Mouse (Mus musculus) gastrocnemius, postnatal 25 days (tissue): ENCODE results near the gene Ss18l2. TPM values are rescaled to one million over a fixed set of nuclear protein-coding genes. Genes with fewer than 3 reads are reported as not detected.
A peak's percentile ranks its signal among the peaks of the same experiment; 100 is the strongest.

Experiments
- DNase-seq: peaks from one replicate; pipeline ENCODE4 v3.0.0; 2022
- long read RNA-seq, 2 experiments: library from polyadenylated mRNA; stranded (forward); transcript quantifications; one replicate each; pipeline ENCODE4 v2.0.0; 2021
- total RNA-seq, 2 experiments: library from RNA; stranded (reverse); gene quantifications; 1 replicate in 1 of 2; 2 replicates in 1 of 2; pipeline ENCODE4 v1.2.3; 2021

Gene Ss18l2
- 100 to 1,000 TPM; 104 to 105 TPM for total RNA-seq
- long read RNA-seq, experiment 1, transcript Ss18l2-203 (2 exons, 1,175 nt): minor isoform, 78 of 627 reads
- long read RNA-seq, experiment 1, transcript Ss18l2-201 (3 exons, 577 nt): minor isoform, 259 of 627 reads
- long read RNA-seq, experiment 1, transcript Ss18l2-204 (3 exons, 315 nt): minor isoform, 6 of 627 reads
- long read RNA-seq, experiment 1, transcript Ss18l2-207 (1 exons, 2,354 nt): major isoform, 275 of 627 reads
- long read RNA-seq, experiment 1, partial matches to known transcripts: 0 of 627 reads
- long read RNA-seq, experiment 1, other reads (novel, unspliced or antisense): 6 of 627 reads
- long read RNA-seq, experiment 2, transcript Ss18l2-201 (3 exons, 577 nt): major isoform, 175 of 381 reads
- long read RNA-seq, experiment 2, transcript Ss18l2-207 (1 exons, 2,354 nt): minor isoform, 156 of 381 reads
- long read RNA-seq, experiment 2, transcript Ss18l2-203 (2 exons, 1,175 nt): minor isoform, 40 of 381 reads
- long read RNA-seq, experiment 2, partial matches to known transcripts: 1 of 381 reads
- long read RNA-seq, experiment 2, other reads (novel, unspliced or antisense): 5 of 381 reads

GRCm38 (mm10) chr9:121709898-121710583 lies at the start of gene Ss18l2:
Ss18l2 (plus strand) TSS chr9:121710329.
- DNase-seq: peak; percentile 98

- DNase-seq: no peak
Measured at GRCm38 (mm10) chr9:121663467-121663866, 46.7 kb upstream of the Ss18l2 start.

GRCm38 (mm10) chr9:121664104-121664503 lies 46.0 kb upstream of the Ss18l2 start:
- DNase-seq: no peak

- no peak for DNase-seq
Measured at GRCm38 (mm10) chr9:121666957-121667630, 43.0 kb upstream of the Ss18l2 start.

GRCm38 (mm10) chr9:121667822-121668221 lies 42.3 kb upstream of the Ss18l2 start:
- no peak for DNase-seq

- DNase-seq: peak; percentile 58
Measured at GRCm38 (mm10) chr9:121669348-121669791, 40.8 kb upstream of the Ss18l2 start.

- no peak for DNase-seq
Measured at GRCm38 (mm10) chr9:121671300-121671699, 38.8 kb upstream of the Ss18l2 start.

GRCm38 (mm10) chr9:121672311-121672710 lies 37.8 kb upstream of the Ss18l2 start:
- peak; percentile 70 for DNase-seq

- no peak for DNase-seq
Measured at GRCm38 (mm10) chr9:121673716-121674115, 36.4 kb upstream of the Ss18l2 start.

GRCm38 (mm10) chr9:121675011-121675410 lies 35.1 kb upstream of the Ss18l2 start:
- no peak for DNase-seq

GRCm38 (mm10) chr9:121675556-121675955 lies 34.6 kb upstream of the Ss18l2 start:
- no peak for DNase-seq

GRCm38 (mm10) chr9:121677069-121677468 lies 33.1 kb upstream of the Ss18l2 start:
- DNase-seq: no peak

GRCm38 (mm10) chr9:121677476-121677875 lies 32.7 kb upstream of the Ss18l2 start:
- no peak for DNase-seq

- peak; percentile 53 for DNase-seq
Measured at GRCm38 (mm10) chr9:121679549-121679948, 30.6 kb upstream of the Ss18l2 start.

- no peak for DNase-seq
Measured at GRCm38 (mm10) chr9:121681191-121681590, 28.9 kb upstream of the Ss18l2 start.

GRCm38 (mm10) chr9:121682037-121682680 lies 28.0 kb upstream of the Ss18l2 start:
- DNase-seq: no peak

GRCm38 (mm10) chr9:121684702-121685101 lies 25.4 kb upstream of the Ss18l2 start:
- DNase-seq: no peak

GRCm38 (mm10) chr9:121690200-121690651 lies 19.9 kb upstream of the Ss18l2 start:
- DNase-seq: no peak

- no peak for DNase-seq
Measured at GRCm38 (mm10) chr9:121690734-121691133, 19.4 kb upstream of the Ss18l2 start.

- DNase-seq: no peak
Measured at GRCm38 (mm10) chr9:121694736-121695135, 15.4 kb upstream of the Ss18l2 start.

- no peak for DNase-seq
Measured at GRCm38 (mm10) chr9:121696626-121697025, 13.5 kb upstream of the Ss18l2 start.
